Mouse (Mus musculus): ENCODE measurements around the gene Pdgfb. TPM values are rescaled to one million over a fixed set of nuclear protein-coding genes. Genes with fewer than 3 reads are reported as not detected.
A peak's percentile ranks its signal among the peaks of the same experiment; 100 is the strongest.

Gene Pdgfb
- total RNA-seq, 2 experiments from 2014 or later = 45.4 to 48.1 TPM

GRCm38 (mm10) chr15:80035341-80035885 lies 20.6 kb upstream of the Pdgfb start:
- DNase-seq (ENCODE audit: low spot score in 2 of 2) = no peak

GRCm38 (mm10) chr15:80034913-80035312 lies 20.1 kb upstream of the Pdgfb start:
- DNase-seq (ENCODE audit: low spot score in 2 of 2) = no peak

- no peak for DNase-seq (ENCODE audit: low spot score in 2 of 2)
These were observed 19.6 kb upstream of the Pdgfb start for GRCm38 (mm10) chr15:80034366-80034765.

DNA sequence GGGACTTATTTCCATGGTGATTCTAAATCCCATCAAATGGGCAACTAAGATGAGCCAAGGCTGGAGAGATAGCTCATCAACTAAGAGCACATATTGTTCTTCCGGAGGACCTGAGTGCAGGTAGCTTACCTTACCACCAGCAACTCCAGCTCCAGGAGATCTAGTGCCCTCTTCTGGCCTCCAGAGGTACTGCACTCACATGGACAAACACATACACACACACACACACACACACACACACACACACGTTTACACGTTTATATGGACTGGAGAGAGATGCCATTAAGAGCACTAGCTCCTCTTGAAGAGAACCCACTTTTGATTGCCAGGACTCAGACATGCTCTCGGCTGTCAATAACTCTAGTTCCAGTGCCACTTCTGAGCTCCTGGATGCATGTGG lies 16.4 kb upstream of the Pdgfb start:
- DNase-seq (ENCODE audit: low spot score in 2 of 2) = no peak

DNA sequence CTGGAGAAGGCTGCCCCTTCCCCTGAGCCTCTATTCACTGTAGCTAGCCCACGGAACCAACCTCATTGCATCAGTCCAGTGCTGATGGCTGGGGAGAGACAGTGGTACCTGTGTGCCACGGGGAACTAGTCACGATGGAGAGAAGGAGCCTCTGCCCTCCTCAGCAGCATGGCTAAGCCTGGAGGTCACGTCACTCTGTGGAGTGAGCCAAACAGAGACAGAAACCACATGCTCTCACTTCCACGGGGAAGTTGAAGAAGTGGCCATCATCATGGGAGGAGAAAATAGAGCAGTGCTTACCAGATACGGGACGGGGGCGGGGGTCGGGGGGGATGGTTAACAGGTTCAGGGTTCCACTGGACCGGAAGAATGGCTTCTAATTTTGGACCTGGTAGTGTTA lies 15.6 kb upstream of the Pdgfb start:
- DNase-seq (ENCODE audit: low spot score in 2 of 2) = no peak

DNA sequence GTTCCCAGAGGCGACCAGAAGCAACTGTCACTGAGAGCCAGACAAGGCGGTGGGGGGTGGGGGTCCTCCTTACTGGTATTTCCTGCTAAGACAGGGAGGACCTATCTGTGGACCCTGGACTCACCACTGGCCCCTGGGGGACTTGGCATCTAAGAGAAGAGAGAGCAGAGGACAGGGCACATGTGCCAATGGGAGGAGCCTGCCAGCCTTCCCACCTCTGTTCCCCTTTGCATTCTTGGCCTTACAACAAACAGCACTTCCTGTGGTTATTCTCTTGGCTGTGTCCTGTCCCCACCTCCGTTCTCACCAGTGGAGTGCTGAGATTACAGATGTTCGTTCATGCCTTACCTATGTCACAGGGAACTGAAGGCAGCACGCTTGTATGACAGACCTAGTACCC lies 14.1 kb upstream of the Pdgfb start:
- DNase-seq (ENCODE audit: low spot score in 2 of 2) = no peak

GRCm38 (mm10) chr15:80026689-80027353 lies 12.0 kb upstream of the Pdgfb start:
- DNase-seq (ENCODE audit: low spot score in 2 of 2) = peak in 1 of 2 experiments; percentile 36

DNA sequence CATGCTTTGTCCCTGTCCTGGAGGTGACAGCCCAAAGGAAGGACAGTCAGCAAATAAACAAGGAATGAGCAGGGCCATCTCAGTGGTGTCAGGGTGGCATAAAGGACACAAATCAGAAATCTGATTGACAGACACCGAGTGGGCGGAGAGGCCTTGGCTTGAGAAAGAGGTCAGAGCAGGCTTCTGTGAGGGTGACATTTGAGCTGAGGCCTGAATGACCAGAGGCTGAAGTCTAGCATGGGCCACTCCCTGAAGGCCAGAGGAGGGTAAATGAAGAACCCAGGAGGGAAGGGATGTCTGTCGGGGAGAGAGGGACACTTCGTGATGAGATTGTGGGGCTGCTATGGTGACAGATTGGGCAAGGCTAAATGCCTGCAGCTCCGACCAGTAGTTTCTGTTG lies 11.3 kb upstream of the Pdgfb start:
- DNase-seq (ENCODE audit: low spot score in 2 of 2) = no peak

- DNase-seq (ENCODE audit: low spot score in 2 of 2) = no peak
These were observed 10.8 kb upstream of the Pdgfb start for GRCm38 (mm10) chr15:80025615-80026014.

- no peak for DNase-seq (ENCODE audit: low spot score in 2 of 2)
These were observed 9.8 kb upstream of the Pdgfb start for GRCm38 (mm10) chr15:80024331-80025313.

- DNase-seq (ENCODE audit: low spot score in 2 of 2) = no peak
These were observed 5.7 kb upstream of the Pdgfb start for GRCm38 (mm10) chr15:80020516-80020915.

DNA sequence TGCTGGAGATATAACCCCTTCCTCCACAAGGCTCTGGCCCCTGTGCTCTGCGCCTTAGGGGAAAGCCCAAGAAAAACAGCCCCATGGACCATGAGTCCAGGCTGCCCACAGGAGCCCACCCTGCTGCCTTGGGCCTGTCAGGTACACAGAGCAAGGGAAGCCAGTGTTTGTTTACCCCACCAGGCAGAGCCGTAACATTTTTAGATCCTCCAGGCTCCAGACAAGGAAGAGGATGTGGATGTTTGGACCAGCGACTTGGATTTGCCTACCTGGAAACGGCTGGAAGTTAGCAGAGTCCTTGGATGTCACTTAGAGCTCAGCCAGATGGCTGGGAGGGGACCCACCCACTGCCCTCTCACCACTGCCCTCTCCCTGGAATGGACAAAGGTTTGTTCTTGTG lies 4.8 kb upstream of the Pdgfb start:
- DNase-seq (ENCODE audit: low spot score in 2 of 2) = no peak

DNA sequence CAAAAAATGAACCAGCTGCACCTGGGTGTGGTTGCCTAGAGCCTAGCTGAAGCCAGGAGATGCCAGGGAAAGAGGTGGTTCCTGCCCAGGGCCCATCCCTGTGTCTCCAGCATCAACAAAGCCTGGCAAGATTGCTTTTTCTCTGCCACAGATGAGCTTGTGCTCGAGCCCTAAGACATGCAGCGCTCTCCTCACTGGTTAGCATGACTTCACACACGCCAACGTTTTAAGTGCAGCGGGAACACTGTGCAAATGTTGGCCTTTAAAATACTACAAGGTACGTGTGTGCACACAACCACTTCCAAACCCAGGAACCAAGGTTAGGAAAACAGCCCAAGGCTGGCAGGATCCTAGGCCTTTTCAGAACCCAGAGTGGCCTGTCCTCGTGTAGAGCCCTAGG lies 4.4 kb upstream of the Pdgfb start:
- DNase-seq (ENCODE audit: low spot score in 2 of 2) = no peak

- DNase-seq (ENCODE audit: low spot score in 2 of 2) = no peak
These were observed 2.0 kb upstream of the Pdgfb start for GRCm38 (mm10) chr15:80016563-80017301.

- peak; percentile 57 to 62 for DNase-seq (ENCODE audit: low spot score in 2 of 2)
These were observed 605 bp upstream of the Pdgfb start for GRCm38 (mm10) chr15:80015211-80015952.

- no peak for DNase-seq (ENCODE audit: low spot score in 2 of 2)
These were observed 801 bp downstream of the Pdgfb start for GRCm38 (mm10) chr15:80014031-80014320.

- DNase-seq (ENCODE audit: low spot score in 2 of 2) = no peak
These were observed 1.3 kb downstream of the Pdgfb start for GRCm38 (mm10) chr15:80013256-80014030.

DNA sequence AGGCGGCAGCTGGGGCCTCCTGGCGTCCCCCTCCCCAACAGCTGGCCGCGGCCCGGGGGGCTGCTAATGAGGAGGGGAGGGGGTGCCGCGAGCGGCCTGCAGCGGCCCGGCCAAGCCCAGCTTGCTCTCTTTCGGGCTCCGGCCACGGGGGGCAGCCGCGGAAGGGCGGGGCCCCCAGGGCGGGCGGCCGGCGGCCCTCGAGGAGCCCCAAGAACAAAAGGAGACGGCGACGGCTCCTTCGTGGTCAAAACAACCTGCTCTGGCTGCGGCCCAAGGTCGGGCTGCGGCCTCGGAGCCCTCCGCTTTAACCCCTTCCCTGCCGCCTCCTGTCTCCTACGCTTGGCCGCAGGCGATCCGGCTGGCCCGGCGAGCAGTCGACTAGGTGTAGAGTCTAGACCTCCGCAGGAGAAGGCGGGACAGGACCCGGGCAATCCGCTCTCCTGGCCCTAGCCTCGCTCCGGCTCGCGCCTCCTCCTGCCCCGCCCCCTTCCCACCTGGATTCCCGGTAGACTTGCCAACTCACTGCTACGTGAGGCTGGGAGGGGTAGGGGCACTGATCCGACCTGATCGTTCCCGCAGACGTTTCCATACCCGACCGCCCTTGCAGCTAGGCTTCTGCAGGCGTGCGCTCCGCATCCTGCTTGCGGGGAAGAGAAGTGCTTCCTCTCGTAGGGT lies 2.1 kb downstream of the Pdgfb start:
- peak; percentile 66 to 67 for DNase-seq (ENCODE audit: low spot score in 2 of 2)

DNA sequence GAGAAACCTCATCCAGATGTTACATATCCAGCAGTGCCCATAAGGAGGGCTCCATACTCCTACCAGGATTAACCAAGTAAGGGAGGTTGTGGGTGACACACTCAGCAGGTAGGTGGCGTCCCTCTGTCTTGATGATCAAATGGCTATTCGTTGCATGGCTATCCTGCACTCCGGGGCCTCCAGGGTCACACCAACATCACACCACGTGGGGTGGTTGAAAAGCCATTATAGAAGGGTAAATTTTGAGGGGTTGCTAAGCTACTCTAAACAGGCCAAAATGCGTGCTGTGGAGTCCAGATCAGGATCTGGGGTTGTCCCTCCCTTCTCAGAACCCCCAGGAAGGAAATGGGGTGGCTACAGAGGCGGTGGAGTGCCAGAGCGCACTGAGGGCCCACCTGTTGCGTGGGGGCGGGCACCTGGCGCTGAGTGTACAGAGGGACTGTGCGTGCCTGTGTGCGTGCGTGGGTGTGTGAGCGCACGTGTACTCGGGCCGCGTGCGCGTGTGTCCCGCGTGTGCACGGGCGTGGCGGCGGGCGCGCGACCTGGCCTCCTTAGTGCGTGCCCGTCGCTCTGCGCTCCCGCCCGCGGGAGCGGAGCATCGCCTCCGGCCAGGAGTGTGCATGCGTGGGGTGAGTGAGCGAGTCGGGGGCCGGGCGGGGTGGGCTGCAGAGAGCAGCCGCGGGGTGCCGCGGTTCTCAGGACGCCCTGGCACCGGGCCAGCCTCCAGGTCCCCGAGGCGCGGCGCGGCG lies 2.8 kb downstream of the Pdgfb start:
- peak; percentile 79 to 88 for DNase-seq (ENCODE audit: low spot score in 2 of 2)
